Mouse (Mus musculus): ENCODE results near the gene Rnase1. TPM values are rescaled to one million over a fixed set of nuclear protein-coding genes. Genes with fewer than 3 reads are reported as not detected.
A peak's percentile ranks its signal among the peaks of the same experiment; 100 is the strongest.

Gene Rnase1
- total RNA-seq, 2 experiments from 2014 or later: not detected

GRCm38 (mm10) chr14:51142568-51142967 is 4.0 kb downstream of the Rnase1 start:
- DNase-seq (ENCODE audit: low spot score in 2 of 2): no peak

GRCm38 (mm10) chr14:51142119-51142518 is 4.5 kb downstream of the Rnase1 start:
- DNase-seq (ENCODE audit: low spot score in 2 of 2): no peak

GRCm38 (mm10) chr14:51140342-51140741 is 6.2 kb downstream of the Rnase1 start:
- no peak for DNase-seq (ENCODE audit: low spot score in 2 of 2)

- no peak for DNase-seq (ENCODE audit: low spot score in 2 of 2)
These were observed 14.2 kb downstream of the Rnase1 start for GRCm38 (mm10) chr14:51132372-51132771.

GRCm38 (mm10) chr14:51131086-51131815 is 15.3 kb downstream of the Rnase1 start:
- no peak for DNase-seq (ENCODE audit: low spot score in 2 of 2)

- DNase-seq (ENCODE audit: low spot score in 2 of 2): no peak
These were observed 16.2 kb downstream of the Rnase1 start for GRCm38 (mm10) chr14:51130315-51130940.

GRCm38 (mm10) chr14:51129624-51129975 is 17.0 kb downstream of the Rnase1 start:
- no peak for DNase-seq (ENCODE audit: low spot score in 2 of 2)

GRCm38 (mm10) chr14:51128775-51129623 is 17.6 kb downstream of the Rnase1 start:
- DNase-seq (ENCODE audit: low spot score in 2 of 2): no peak

GRCm38 (mm10) chr14:51127648-51128258 is 18.8 kb downstream of the Rnase1 start:
- DNase-seq (ENCODE audit: low spot score in 2 of 2): no peak

GRCm38 (mm10) chr14:51125684-51126083 is 20.9 kb downstream of the Rnase1 start:
- DNase-seq (ENCODE audit: low spot score in 2 of 2): no peak

- no peak for DNase-seq (ENCODE audit: low spot score in 2 of 2)
These were observed 32.5 kb downstream of the Rnase1 start, which contains the start of gene Eddm3b for GRCm38 (mm10) chr14:51113916-51114560. Eddm3b (plus strand) TSS chr14:51114426.

GRCm38 (mm10) chr14:51113476-51113875 is 33.1 kb downstream of the Rnase1 start:
- DNase-seq (ENCODE audit: low spot score in 2 of 2): no peak

GRCm38 (mm10) chr14:51111966-51112365 is 34.6 kb downstream of the Rnase1 start:
- no peak for DNase-seq (ENCODE audit: low spot score in 2 of 2)

GRCm38 (mm10) chr14:51106449-51106967 is 40.1 kb downstream of the Rnase1 start:
- no peak for DNase-seq (ENCODE audit: low spot score in 2 of 2)

GRCm38 (mm10) chr14:51104366-51104765 is 42.2 kb downstream of the Rnase1 start:
- no peak for DNase-seq (ENCODE audit: low spot score in 2 of 2)

- peak; percentile 59 to 68 for DNase-seq (ENCODE audit: low spot score in 2 of 2)
These were observed 43.4 kb downstream of the Rnase1 start for GRCm38 (mm10) chr14:51103217-51103616.

- no peak for DNase-seq (ENCODE audit: low spot score in 2 of 2)
These were observed 45.3 kb downstream of the Rnase1 start for GRCm38 (mm10) chr14:51101284-51101683.

GRCm38 (mm10) chr14:51098921-51099320 is 47.7 kb downstream of the Rnase1 start:
- DNase-seq (ENCODE audit: low spot score in 2 of 2): no peak

GRCm38 (mm10) chr14:51098300-51098699 is 48.3 kb downstream of the Rnase1 start:
- DNase-seq (ENCODE audit: low spot score in 2 of 2): peak; percentile 53 to 83

GRCm38 (mm10) chr14:51095736-51096524 is 50.7 kb downstream of the Rnase1 start:
- no peak for DNase-seq (ENCODE audit: low spot score in 2 of 2)
